Mouse (Mus musculus): Measurements from ENCODE around the gene BC055324.
A peak's percentile ranks its signal among the peaks of the same experiment; 100 is the strongest.

Gene BC055324

DNA sequence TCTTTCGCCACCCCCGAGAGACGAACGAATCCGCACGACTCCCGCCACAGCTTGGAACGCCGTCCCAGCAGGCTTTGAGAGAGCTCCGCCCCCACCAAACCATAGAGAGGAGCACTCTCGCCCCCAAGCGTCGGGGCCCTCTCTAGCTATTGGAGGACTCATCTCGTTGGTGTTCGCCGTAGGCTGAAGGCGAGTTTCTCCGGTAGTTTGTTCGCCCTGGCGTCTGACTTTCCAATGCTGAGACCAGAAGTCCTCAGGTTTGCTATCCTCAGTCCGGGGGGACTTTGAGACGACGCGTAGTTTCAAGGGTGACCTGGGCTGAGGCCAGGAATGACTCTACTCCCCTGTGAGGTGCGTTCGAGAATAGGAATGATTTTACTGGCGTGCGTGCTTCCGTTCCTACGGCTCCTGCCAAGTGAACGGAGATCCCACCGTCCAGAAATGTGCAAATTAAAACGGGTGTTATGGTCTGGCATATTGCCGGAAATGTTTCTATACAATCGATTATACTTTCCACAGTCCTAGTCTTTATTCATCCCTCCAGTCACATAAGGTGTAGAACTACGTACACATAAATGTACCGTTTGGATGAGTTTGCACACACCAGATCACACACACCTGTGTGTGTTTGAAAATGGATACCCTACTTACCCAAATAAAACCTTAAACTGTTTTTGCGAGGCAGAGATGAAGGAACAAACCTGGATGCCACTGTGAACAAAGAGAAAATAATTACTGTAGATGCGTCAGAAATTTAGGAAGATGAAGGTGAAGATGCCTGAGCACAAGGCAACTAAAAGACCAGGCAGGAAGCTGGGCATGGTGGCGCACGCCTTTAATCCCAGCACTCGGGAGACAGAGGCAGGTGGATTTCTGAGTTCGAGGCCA, at the start of gene BC055324, which contains the start of gene Mettl18:
BC055324 (minus strand) TSS at position 76 of the 888 bp plus-strand sequence.
Mettl18 (plus strand) TSS at position 169 of the 888 bp plus-strand sequence.
- TF ChIP-seq GATA4 (IDR thresholded peaks at IDR 0.05; ENCODE audit: insufficient replicate concordance, low read length): 0 out of 2 replicates have a peak, but pooled peaks have one; percentile 31

DNA sequence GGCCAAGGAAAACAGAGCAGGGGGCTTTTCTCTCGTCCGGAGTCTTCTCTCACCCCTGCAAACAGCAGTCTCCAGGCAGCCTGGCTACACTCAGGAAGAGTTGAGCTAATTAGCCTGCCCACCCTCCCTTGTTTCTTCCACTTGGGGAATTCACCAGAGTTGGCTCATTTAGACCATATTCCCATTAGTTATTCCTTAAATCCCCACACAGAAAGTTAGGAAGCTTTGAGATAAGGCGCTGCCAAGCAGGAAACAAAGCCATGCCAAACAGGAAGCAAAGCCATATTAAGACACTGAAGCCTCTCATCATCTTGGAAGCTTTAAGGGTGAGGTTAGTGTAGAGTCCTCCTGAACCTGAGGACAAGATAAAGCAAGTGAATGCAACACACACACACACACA, 49.0 kb upstream of the BC055324 start:
- TF ChIP-seq GATA4 (IDR thresholded peaks at IDR 0.05; ENCODE audit: insufficient replicate concordance, low read length): peak; percentile 78; the same call in 1 of the 2 replicates

DNA sequence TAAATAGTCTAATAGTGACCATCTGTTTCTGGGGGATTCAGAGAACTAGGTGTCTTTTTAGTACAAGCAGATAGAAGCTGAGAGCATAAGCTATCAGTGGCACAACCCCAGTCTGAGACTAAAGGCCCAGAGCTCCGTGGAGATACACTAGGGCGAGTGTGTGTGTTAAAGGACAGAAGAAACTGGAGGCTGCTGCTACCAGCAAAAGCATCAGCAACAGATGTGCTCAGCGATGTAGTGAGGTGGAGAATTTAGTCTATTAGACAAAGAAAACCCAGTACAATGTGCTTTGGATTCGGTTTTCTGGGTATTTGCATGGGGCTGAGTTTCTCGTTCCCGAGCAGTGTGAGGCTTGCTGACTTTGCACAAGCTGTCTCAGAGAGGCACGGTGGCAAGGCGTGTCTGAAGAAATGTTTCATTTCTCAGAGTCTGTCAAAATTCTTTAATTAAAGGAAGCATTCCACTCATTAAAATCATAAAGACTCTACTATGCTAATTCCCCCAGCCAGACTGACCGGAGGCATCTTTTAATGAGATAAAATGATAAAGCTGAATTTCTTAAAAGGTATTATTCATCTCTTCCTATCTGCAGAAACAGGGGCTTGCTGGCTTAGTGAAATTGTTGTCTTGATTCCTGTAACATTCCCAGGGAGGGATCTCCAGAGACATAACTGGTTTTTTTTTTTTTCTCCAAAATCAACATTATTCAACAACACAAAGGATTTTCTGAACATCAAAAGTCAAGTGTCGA, 46.0 kb upstream of the BC055324 start:
- no peak for TF ChIP-seq GATA4 (IDR thresholded peaks at IDR 0.05; ENCODE audit: insufficient replicate concordance, low read length)

DNA sequence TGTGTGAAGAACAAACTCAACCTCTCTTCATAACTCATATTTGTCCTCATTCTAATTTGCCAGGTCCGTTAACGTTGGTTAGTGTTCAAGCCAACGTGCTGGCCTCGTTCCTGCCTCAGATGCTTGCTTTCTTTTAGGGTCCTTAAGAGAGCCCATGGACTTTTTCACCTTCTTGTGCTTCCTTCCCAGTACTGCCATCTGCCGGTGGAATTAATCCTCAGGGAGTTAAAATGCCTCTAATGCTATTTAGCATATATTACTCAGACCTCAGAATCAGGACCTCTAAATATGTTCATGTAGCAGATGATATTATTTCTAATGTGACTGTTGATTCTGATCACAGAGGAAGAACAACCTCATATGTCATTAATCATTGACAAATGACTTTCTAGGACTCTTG, 32.8 kb upstream of the BC055324 start:
- no peak for TF ChIP-seq GATA4 (IDR thresholded peaks at IDR 0.05; ENCODE audit: insufficient replicate concordance, low read length)

DNA sequence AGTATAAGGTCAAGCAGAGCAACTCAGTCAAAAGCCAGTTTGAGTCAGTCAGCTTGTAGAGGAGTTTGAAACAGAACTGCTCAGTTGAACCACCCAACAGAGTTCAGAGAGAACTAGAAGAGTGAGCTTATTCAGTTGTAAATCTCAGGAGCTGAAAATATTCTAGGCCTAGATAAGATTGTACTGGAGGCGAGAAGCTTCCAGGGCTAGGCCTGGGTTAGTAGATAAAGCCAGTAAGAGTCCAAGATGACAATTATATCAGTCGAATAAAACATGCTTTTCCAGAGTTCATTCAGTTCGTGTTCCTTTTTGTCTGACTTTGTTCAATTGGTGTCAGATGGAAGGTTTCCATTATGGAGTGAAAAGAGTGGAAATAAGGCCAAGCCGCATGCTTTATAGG, 31.1 kb upstream of the BC055324 start:
- TF ChIP-seq GATA4 (IDR thresholded peaks at IDR 0.05; ENCODE audit: insufficient replicate concordance, low read length): no peak

DNA sequence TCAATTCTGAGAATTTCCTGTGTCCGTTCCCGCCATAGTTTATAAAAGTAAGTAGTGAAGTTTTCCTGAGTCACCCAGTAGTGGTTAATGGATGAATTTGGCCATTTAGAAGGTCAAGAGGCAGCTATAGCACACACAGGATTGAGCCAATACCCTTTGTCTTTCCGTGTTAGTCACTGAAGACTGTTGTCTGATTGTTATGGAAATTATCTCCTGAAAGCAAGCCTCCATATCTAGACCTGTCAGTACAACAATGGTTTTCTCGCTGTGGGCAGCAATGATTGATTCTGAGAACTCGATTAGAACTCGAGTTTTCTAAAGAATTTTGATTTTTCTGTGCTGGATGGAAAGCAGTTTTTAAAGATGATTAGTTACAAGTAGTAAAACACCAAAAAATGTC, 25.2 kb upstream of the BC055324 start:
- no peak for TF ChIP-seq GATA4 (IDR thresholded peaks at IDR 0.05; ENCODE audit: insufficient replicate concordance, low read length)

DNA sequence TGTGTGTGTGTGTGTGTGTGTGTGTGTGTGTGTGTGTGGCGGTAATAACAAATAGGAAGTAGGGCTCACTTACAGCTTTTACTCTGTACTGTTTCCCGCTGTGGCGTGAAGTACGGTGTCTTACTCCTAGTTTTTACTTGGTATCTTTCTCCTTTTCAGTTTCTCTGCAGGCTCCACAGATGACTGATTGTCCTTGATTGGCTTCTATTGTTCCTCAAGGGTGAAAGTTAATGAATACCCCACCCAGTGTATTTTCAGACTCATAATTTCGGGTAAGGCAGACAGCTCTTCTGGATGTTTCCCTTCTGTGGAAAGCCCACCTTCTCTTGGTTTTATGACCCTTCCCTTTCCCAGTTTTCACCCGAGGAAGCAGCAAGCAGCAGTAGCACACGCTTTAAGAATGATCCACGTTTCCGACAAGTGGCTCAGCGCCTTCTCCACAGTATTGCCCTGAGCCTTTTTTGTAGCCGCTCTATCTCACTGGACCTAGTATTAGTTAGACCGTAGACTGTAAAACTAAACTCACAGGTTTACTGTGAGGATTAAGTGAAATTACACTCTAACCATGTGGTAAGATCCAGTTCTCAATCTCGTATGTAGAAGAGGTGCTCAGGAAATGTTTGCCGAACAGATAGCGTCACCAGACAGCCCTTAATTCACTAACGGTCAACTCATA, 23.8 kb upstream of the BC055324 start:
- no peak for TF ChIP-seq GATA4 (IDR thresholded peaks at IDR 0.05; ENCODE audit: insufficient replicate concordance, low read length)

DNA sequence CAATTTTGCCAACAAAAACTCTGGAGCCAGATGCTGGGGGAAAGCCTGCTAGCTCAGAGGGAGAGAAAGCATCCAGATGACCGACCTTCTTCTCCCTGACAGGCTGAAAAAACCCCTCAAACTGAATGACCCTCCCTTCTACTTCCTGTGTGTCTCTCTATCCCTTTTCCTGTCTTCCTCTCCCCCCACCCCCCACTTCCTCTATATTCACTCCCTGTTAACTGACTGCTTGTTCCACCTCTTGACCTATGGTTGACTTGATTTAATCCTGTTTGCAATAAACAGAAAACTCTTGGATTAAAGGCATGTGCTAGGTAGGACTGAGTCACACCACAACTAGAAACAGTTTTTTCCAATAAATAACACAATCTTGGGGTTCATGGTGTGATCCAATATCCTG, 20.0 kb upstream of the BC055324 start:
- no peak for TF ChIP-seq GATA4 (IDR thresholded peaks at IDR 0.05; ENCODE audit: insufficient replicate concordance, low read length)

DNA sequence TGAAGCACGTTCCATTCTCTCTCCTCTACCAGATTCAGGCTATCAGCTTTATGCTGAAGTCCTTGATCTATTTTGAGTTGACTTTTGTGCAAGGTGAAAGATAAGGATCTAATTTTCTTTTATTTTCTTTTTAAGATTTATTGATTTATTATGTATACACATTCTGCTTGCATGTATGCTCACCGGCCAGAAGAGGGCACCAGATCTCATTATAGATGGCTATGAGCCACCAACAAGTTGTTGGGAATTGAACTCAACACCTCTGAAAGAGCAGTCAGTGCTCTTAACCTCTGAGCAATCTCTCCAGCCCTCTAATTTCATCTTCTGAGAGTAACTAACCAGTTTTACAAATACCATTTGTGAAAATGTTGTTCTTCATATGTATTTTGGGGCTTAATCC, 14.6 kb upstream of the BC055324 start:
- no peak for TF ChIP-seq GATA4 (IDR thresholded peaks at IDR 0.05; ENCODE audit: insufficient replicate concordance, low read length)

DNA sequence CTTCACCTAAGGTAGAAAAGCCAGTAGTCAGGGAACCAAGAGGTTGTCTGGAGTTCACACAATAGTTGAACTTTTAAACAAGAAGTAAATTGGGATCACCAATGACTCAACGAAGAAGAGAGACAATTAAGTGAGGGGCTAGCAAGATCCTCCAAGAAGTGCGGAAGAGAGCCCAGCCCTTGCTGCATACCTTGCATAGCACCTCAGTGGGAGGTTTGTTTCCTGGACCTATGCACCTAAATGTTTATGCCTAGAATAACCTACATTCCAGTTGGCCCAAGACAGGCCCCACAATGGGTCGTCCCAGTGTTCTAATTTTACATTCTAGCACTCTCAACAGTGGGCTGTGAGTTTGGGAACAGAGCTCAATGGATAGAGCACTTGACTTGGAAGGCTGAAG, 9.7 kb upstream of the BC055324 start:
- TF ChIP-seq GATA4 (IDR thresholded peaks at IDR 0.05; ENCODE audit: insufficient replicate concordance, low read length): no peak

DNA sequence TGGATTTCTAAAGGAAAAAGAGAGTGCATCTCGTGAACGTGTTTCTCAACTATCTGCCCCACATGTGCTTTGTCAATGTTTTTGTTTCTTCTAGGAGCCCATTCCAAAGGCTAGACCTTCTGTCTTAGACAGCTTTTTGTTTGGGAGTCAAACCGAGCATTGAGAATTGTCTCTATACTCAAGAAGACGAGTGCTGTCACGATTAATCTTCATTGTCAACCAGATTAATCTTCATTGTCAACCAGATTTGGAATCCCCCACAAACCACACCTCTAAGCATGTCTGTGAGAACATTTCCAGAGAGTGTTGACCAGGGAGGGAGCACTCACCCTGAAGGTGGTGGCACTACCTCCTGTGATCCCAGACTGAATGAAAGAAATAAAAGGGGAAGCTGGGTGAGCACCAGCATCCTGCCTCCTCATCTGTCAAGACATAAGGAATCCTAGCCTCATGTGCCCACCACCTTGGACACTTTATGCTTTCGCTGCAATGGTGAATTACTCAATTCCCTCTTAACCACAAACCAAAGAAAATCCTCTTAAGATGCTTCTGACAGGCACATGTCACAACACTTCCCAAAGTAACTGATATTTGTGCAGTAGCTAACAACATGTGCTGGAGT, 7.3 kb upstream of the BC055324 start:
- TF ChIP-seq GATA4 (IDR thresholded peaks at IDR 0.05; ENCODE audit: insufficient replicate concordance, low read length): no peak

DNA sequence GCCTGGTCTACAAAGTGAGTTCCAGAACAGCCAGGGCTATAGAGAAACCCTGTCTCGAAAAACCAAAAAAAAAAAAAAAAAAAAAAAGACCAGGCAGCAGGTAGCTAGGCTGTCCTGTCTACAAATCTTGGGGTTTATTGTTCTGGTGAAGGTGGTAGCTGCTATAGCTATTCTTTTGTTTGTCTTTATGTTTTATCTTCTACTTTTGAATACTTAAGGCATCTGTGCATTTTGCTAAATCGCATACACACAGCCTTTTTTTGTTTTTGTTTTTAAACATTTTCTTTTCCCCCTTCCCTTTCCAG, 965 bp upstream of the BC055324 start:
- TF ChIP-seq GATA4 (IDR thresholded peaks at IDR 0.05; ENCODE audit: insufficient replicate concordance, low read length): no peak

DNA sequence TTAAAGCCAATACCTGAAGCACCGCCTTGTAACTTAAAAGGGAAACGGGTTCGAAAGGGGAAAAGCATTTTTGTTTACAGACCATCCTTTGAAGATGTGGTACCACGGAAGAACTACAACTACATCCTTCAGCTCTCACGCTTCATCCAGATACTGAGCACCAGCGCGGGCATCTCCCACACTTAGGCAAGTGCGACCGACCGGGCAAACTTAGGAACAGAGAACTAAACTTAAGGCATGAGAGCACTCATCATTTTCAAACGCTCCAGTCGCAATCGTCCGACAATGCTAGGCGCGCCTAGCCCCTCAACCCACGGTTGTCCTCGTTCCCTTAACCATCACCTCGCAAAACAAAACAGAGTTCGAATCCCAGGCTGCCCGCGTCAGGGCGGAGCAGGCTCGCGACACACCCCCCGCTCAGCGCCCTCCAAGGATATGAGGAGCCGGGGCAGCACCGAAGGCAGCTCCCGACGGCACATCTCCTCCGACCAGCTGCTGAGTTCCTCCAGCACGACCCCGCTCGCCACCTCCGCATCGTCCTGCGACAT, 349 bp downstream of the BC055324 start:
- TF ChIP-seq GATA4 (IDR thresholded peaks at IDR 0.05; ENCODE audit: insufficient replicate concordance, low read length): no peak

DNA sequence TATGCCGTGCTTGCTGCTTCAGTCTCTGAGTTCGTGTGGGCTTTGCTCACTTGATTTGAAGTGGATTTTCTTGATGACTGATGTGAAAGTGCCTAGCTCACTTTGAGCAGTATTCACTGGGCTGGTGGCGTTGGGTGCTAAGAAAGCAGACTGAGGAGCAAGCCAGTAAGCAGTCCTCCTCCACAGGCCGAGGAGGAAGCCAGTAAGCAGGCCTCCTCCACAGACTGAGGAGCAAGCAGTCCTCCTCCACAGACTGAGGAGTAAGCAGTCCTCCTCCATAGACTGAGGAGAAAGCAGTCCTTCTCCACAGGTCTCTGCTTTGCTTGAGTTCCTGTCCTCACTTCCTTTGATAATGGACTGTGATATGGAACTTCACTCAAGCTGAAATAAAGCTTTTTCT, 2.2 kb downstream of the BC055324 start:
- TF ChIP-seq GATA4 (IDR thresholded peaks at IDR 0.05; ENCODE audit: insufficient replicate concordance, low read length): no peak

DNA sequence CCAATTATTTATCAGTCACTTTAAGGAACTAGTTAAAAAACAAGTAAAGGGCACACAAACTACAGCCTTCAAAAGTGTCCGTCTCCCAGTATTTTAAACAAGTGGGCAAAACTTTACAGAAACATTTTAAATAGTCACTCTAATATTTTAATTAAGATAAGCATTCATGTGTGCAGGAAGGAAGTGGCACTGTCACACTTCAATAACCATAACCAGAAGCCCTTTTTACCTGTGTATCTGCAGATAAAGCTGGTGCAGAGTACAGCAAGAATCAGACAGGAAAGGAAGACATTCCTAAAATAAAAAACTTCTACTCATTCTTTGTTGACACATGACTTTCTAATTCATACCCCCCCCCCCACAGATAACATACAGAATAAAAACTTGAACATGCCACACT, 18.1 kb downstream of the BC055324 start:
- TF ChIP-seq GATA4 (IDR thresholded peaks at IDR 0.05; ENCODE audit: insufficient replicate concordance, low read length): no peak
